Mouse (Mus musculus): ENCODE data around the gene Vmn2r68.

Vmn2r68 gene

DNA sequence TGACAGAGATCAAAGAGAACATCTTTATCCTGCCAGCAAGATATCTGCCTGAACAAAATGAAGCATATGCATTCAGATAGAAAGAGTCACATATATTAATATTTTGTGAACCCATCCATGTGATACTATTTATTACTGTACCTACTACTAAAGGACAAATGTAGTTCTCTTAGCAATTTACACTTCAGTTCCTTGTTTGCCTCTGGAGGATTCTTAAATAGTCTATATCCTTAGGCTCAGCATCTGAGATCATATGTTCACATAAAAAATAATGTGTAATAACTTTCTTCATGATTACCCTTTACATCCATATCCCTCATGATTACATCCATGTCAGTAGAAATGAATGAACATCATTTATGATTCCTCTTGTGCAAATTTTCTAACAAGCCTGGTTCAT is at the start of gene Vmn2r68:
TSS of gene Vmn2r68 (minus strand) at position 101 of the 400 bp plus-strand sequence.
- DNase-seq (ENCODE audit: low read depth, low spot score) = no peak

Measured in CD4-positive, CD25-positive, alpha-beta regulatory T cell, adult 2 months (primary cell).